Mouse (Mus musculus): ENCODE measurements around the gene Cdk5r1.

Cdk5r1 gene

GRCm38 (mm10) chr11:80481409-80482050, 4.7 kb downstream of the Cdk5r1 start:
- DNase-seq (ENCODE audit: low read depth), result no peak

- DNase-seq (ENCODE audit: low read depth), result no peak
Measured at GRCm38 (mm10) chr11:80482347-80482746, 5.5 kb downstream of the Cdk5r1 start.

- no peak for DNase-seq (ENCODE audit: low read depth)
Measured at GRCm38 (mm10) chr11:80482921-80483320, 6.1 kb downstream of the Cdk5r1 start.

- DNase-seq (ENCODE audit: low read depth), result no peak
Measured at GRCm38 (mm10) chr11:80483536-80484067, 6.8 kb downstream of the Cdk5r1 start.

DNA sequence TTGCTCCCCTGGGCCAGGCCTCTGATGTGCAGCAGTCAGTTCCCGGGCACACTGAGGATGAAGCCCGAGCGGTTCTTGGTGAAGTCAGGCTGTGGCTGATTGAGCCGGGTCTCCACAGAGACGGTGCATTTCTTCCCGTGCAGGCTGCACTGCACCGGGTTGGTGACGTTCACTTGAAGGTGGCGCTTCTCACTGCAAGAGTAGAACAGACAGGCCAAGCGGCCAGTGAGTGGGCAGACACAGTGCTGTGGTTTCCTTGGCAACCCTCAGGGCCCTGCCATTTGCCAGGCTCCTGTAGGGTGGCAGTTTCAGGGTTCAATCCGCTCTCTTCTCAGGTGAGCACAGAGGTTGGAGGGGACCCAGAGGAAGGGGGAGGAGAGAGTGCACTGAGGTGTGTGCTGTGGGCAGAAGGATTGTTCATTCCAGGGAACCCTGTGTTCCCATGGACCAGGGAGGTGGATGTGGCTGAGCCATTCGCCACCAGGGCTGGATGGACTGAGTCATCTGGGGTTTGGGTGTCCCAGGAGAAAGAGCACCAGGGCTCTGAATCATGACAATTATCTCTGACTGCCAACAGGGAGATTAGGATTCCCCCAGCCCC, 7.5 kb downstream of the Cdk5r1 start:
- DNase-seq (ENCODE audit: low read depth), result no peak

GRCm38 (mm10) chr11:80485120-80485551, 8.3 kb downstream of the Cdk5r1 start:
- no peak for DNase-seq (ENCODE audit: low read depth)

- DNase-seq (ENCODE audit: low read depth), result no peak
Measured at GRCm38 (mm10) chr11:80485622-80486206, 8.9 kb downstream of the Cdk5r1 start.

DNA sequence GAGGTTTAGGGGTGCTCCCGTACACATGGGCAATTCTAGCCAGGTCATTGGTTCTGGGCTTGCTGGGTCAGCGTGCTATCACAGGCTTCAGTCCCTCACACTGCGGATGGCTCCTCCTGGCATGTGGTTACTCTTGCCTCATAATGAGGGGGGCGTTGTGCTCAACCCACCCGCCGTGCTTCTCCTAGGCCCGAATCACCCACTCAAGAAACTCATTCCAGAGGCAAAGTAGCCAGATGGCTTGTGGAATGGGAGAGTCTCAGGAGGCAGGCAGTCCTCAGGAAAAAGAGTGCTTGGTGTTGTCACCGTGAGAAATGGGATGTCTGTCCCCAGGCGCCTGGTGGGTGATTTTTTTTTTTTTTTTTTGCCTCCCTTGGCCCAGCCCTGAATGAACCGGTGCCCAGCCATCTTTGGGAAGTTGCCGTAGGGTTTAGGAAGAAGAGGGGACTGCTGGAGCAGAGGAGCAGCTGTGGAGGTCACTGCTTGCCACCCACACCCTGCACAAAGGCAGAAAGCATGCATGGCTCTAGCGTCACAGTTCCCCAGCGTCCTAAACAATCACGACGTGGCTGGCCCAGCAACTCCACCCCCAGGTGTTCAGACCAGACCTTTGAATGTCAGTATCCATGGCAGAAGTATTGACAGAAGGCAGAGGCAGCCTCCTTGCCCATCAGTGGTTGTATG, 11.2 kb downstream of the Cdk5r1 start:
- DNase-seq (ENCODE audit: low read depth), result no peak

- peak; percentile 67 for DNase-seq (ENCODE audit: low read depth)
Measured at GRCm38 (mm10) chr11:80489172-80489881, 12.5 kb downstream of the Cdk5r1 start.

- DNase-seq (ENCODE audit: low read depth), result peak; percentile 66
Measured at GRCm38 (mm10) chr11:80489882-80490196, 13.0 kb downstream of the Cdk5r1 start.

DNA sequence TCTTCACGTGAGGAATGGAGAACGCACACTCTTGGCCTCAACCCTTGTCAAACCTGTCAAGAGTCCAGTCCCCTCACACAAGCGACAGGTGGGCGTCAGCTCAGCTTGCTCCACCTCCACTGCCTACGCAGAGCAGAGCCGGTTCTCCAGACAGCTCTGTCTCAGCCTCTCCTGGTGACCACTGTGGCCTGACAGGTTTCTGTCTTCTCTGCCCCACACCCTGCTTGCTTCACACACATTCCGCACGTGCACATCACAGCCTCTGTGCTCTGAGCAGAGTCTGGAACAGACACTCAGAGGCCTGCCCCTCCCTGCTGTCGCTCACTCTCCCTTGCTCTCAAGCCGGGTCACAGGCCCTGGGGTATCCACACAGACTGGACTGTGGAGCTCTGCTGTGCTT, 14.0 kb downstream of the Cdk5r1 start:
- no peak for DNase-seq (ENCODE audit: low read depth)

- DNase-seq (ENCODE audit: low read depth), result no peak
Measured at GRCm38 (mm10) chr11:80493186-80493585, 16.4 kb downstream of the Cdk5r1 start.

DNA sequence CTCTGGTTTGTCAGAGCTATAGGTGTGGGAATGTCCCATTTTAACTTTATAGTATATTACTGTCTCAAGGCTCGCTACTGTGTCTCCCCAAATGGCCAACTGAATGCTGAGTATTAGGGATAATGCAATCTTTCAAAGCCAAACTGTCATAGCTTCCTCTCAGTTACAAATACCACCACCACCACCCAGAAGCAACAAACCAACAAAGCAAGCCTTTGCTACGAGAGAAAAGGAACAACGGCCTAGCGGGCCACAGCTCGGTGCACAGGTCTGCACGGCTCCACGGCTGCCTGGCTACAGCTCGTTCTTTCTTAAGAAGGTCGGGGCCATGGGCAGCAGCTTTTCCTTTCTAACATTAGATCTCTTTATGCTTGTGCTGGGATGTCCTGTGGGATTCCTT, 18.0 kb downstream of the Cdk5r1 start:
- DNase-seq (ENCODE audit: low read depth), result no peak

DNA sequence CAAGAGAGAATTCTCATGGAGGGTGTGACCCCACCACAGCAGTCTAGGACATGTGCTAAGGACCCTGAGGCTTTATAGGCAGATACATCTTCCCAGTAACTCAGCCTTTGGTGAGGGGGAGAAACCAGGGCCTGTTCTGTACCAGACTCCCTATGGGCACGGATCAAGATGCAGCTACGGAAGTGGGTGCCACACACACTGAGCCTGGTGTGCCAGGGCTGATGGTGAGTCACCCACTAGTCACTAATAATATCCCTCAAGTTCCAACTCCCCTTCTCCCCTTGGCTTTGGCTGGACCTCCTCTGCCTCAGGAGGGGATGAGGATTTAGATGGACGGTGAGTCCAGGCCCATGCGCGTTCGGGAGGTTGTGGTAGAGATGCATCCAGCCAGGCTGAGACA, 19.1 kb downstream of the Cdk5r1 start:
- DNase-seq (ENCODE audit: low read depth), result no peak

DNA sequence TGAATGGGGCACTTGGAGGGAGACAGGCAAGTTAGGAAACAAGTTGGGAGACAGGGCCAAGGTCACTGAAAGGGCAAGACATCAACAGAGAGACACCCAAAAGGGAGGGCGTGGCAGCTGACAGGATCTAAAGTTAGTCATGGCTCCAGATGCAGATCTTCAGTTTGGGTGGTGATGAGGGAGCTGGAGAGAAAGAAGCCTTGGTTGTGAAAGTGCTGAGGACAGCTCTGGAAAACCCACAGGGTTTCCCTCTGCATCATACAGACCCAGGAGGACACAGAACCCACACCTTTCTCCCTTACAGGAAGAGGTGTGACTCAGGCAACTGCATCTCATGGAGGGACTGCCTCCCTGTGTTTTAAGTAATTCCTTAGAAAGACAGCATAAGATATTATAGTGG, 19.8 kb downstream of the Cdk5r1 start:
- DNase-seq (ENCODE audit: low read depth), result peak; percentile 44

DNA sequence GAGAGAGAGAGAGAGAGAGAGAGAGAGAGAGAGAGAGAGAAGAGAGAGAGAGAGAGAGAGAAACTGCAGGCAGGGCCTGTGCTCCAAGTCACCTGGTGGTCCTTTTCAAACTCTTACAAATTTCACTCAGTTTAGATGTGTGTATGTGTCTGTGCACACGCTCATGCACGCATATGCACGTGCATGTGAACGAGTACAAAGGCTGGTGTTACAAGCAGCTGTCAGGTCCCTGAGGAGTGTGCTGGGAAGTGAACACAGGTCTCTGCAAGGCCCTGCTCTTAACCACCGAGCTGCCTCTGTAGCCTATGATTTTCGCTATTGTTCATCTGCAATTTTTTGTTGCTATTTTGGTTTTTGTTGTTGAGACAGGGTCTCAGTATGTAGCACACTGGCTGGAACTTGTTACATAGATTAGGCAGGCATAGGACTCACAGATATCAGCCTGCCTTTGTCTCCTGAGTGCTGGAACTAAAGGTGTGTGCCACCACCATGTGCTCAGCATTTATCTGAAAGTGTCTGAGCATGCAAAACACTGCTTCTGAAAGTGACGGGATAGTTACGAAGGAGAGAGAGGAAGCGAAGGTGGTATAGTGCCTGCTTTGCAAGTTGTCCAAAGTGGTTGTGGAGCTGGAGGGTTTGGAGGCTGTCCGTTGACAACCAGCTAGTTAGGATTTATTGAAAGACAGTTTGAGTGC, 20.5 kb downstream of the Cdk5r1 start:
- no peak for DNase-seq (ENCODE audit: low read depth)

GRCm38 (mm10) chr11:80498328-80499070, 21.7 kb downstream of the Cdk5r1 start:
- no peak for DNase-seq (ENCODE audit: low read depth)

- no peak for DNase-seq (ENCODE audit: low read depth)
Measured at GRCm38 (mm10) chr11:80499550-80499952, 22.7 kb downstream of the Cdk5r1 start.

DNA sequence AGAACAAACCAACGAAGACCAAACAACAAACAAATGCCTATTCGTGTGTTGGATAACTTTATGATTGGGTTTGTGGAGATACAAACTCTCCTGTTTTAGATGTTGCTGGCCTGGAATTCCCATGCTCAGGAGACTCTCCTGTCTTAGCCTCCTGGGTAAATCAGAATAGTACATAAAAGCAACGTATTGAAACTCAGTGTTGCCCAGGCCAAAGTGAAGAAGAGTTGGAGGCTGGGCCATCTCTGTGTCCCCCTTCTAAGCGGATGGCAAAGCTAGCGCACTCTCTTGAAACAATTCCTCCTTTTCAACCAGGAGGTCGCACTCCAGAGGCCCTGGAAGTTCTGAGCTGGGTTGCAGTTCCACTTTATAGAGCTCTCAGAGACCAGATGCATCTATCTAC, 26.5 kb downstream of the Cdk5r1 start:
- DNase-seq (ENCODE audit: low read depth), result no peak

GRCm38 (mm10) chr11:80503726-80504452, 27.1 kb downstream of the Cdk5r1 start:
- DNase-seq (ENCODE audit: low read depth), result peak; percentile 76

All from induced T-regulatory cell, adult 2 months (primary cell).